Mouse (Mus musculus) lung, postnatal 0 days (tissue): ENCODE data around the gene 4931429L15Rik. TPM values are rescaled to one million over a fixed set of nuclear protein-coding genes. Genes with fewer than 3 reads are reported as not detected.

Experiments used
- ATAC-seq: fragments of 200-750 bp; cut with Nextera tagmentation; 2 replicates; pipeline ENCODE4 v1.8.0; 2017; ENCODE audit warnings: moderate library complexity
- DNase-seq: peaks from one replicate; pipeline ENCODE4 v3.0.0-alpha.2; 2016; ENCODE audit warnings: low spot score
- H3K27ac ChIP-seq: fragments of 300-500 bp; sonication (generic); 2 replicates; pipeline ENCODE4 v1.5.1; 2014; ENCODE audit warnings: antibody characterized with exemption, mild to moderate bottlenecking, low read length, mixed read lengths
- H3K27me3 ChIP-seq: fragments of 300-500 bp; sonication (generic); replicated peaks from 2 replicates; pipeline ENCODE4 v1.6.1; 2014; ENCODE audit warnings: low read length, mixed read lengths; ENCODE audit not compliant: insufficient read depth
- H3K36me3 ChIP-seq: fragments of 300-500 bp; sonication (generic); 2 replicates; pipeline ENCODE4 v1.6.1; 2014; ENCODE audit warnings: low read length, mixed read lengths; ENCODE audit not compliant: insufficient read depth
- H3K4me1 ChIP-seq: fragments of 300-500 bp; sonication (generic); 2 replicates; pipeline ENCODE4 v1.6.1; 2014; ENCODE audit warnings: antibody characterized with exemption, low read depth, low read length, mixed read lengths; ENCODE audit not compliant: insufficient read depth
- H3K4me2 ChIP-seq: fragments of 300-500 bp; sonication (generic); replicated peaks from 2 replicates; pipeline ENCODE4 v1.6.1; 2014; ENCODE audit warnings: low read depth, mild to moderate bottlenecking, low read length, moderate library complexity, mixed read lengths
- H3K4me3 ChIP-seq: fragments of 300-500 bp; sonication (generic); 2 replicates; pipeline ENCODE4 v1.5.1; 2014; ENCODE audit warnings: low read depth, low read length
- H3K9ac ChIP-seq: fragments of 300-500 bp; sonication (generic); replicated peaks from 2 replicates; pipeline ENCODE4 v1.6.1; 2014; ENCODE audit warnings: low read depth, mild to moderate bottlenecking
- H3K9me3 ChIP-seq: fragments of 300-500 bp; sonication (generic); 2 replicates; pipeline ENCODE4 v1.6.1; 2016; ENCODE audit warnings: low read length, mixed read lengths
- CTCF ChIP-seq: IDR thresholded peaks from 2 replicates; pipeline ENCODE4 v1.5.1; 2016; ENCODE audit warnings: antibody characterized with exemption, mild to moderate bottlenecking
- EP300 ChIP-seq: IDR thresholded peaks from 2 replicates; pipeline ENCODE4 v1.6.1; 2016; ENCODE audit warnings: antibody characterized with exemption, mild to moderate bottlenecking, control low read depth
- WGBS: fragments of 180-500 bp; shearing (Covaris S2); extraction: QIAGEN DNeasy Blood & Tissue Kit; methylation state at CpG from one replicate; pipeline ENCODE4 v1.1.7; 2014; 5-methylcytosine and 5-hydroxymethylcytosine counted together
- polyA plus RNA-seq: library from polyadenylated mRNA; unstranded; fragments of >200 nt; fragmentation: Nextera tagmentation; extraction: Ambion mirVana; gene quantifications from 2 replicates; pipeline ENCODE4 v1.2.1, GENCODE M21; 2015

The 4931429L15Rik gene
- polyA plus RNA-seq, 1 experiment from 2014 or later, result not detected

GRCm38 (mm10) chr9:46282631-46283436, 37.0 kb downstream of the 4931429L15Rik start, which contains the start of gene Bud13:
Bud13 (plus strand) TSS chr9:46283008.
- Histone ChIP-seq H3K4me3 (peak within 1 kb of the TSS; percentile 80), H3K9me3 (no peaks in the 10 kb centered on the region), H3K27ac (peak within 1 kb of the TSS; percentile 61), H3K9ac (peak within 1 kb of the TSS; percentile 87), H3K36me3 (peaks cover 26% of the 10 kb centered on the region), H3K27me3 (no peaks in the 10 kb centered on the region), H3K4me1 (peaks cover 5% of the 10 kb centered on the region; the same call in 1 of the 2 replicates), H3K4me2 (peak within 1 kb of the TSS; percentile 76)
- TF ChIP-seq EP300 (no peak; the same call in 1 of the 2 replicates), CTCF (peak; percentile 73)
- ATAC-seq, result peak; percentile 96
- DNase-seq, result peak; percentile 95
- WGBS, result under 1% methylated on average over 53 of the region's 55 CpGs

- Histone ChIP-seq H3K27me3 (no peaks in the 10 kb centered on the region; the same call in 1 of the 2 replicates), H3K9me3 (no peaks in the 10 kb centered on the region), H3K4me1 (peaks cover 5% of the 10 kb centered on the region), H3K4me3 (no peak overlapping the region), H3K9ac (no peak overlapping the region), H3K4me2 (no peak overlapping the region), H3K36me3 (peaks cover 11% of the 10 kb centered on the region; the same call in 1 of the 2 replicates), H3K27ac (no peak overlapping the region)
- DNase-seq (no peak), ATAC-seq (no peak)
- no peak for TF ChIP-seq EP300
- no peak for TF ChIP-seq CTCF
- WGBS, result 76% methylated on average over 9 of the region's 9 CpGs
Observed at GRCm38 (mm10) chr9:46274494-46274893, 45.3 kb downstream of the 4931429L15Rik start.

- peaks cover 3% of the 10 kb centered on the region; the same call in 1 of the 2 replicates for H3K27me3 ChIP-seq
- H3K9ac ChIP-seq, result peak within 1 kb of the TSS; percentile 62
- H3K4me2 ChIP-seq, result peak within 1 kb of the TSS; percentile 76
- DNase-seq (peak; percentile 97), ATAC-seq (peak; percentile 99)
- H3K27ac ChIP-seq, result peak within 1 kb of the TSS; percentile 79
- no peaks in the 10 kb centered on the region for H3K9me3 ChIP-seq
- TF ChIP-seq CTCF (peak; percentile 58), EP300 (peak; percentile 23; the same call in 1 of the 2 replicates)
- peaks cover 6% of the 10 kb centered on the region; the same call in 1 of the 2 replicates for H3K36me3 ChIP-seq
- H3K4me1 ChIP-seq, result peaks cover 5% of the 10 kb centered on the region
- 8% methylated on average over 44 of the region's 45 CpGs for WGBS
- H3K4me3 ChIP-seq, result peak within 1 kb of the TSS; percentile 82
Observed at GRCm38 (mm10) chr9:46272677-46273454, 46.9 kb downstream of the 4931429L15Rik start, which contains the start of gene Zpr1. Zpr1 (plus strand) TSS chr9:46273064.

- no peaks in the 10 kb centered on the region for H3K36me3 ChIP-seq
Observed at GRCm38 (mm10) chr9:46272070-46272469, 47.7 kb downstream of the 4931429L15Rik start.

GRCm38 (mm10) chr9:46270782-46271181, 49.0 kb downstream of the 4931429L15Rik start:
- DNase-seq (no peak), ATAC-seq (no peak)
- no peaks in the 10 kb centered on the region for H3K36me3 ChIP-seq
- H3K27me3 ChIP-seq, result peaks cover 3% of the 10 kb centered on the region; the same call in 1 of the 2 replicates
- WGBS, result 89% methylated on average over 4 of the region's 4 CpGs
- no peak overlapping the region for H3K4me2 ChIP-seq
- H3K4me3 ChIP-seq, result no peak overlapping the region
- no peak overlapping the region for H3K9ac ChIP-seq
- TF ChIP-seq CTCF (no peak), EP300 (no peak)
- H3K9me3 ChIP-seq, result no peaks in the 10 kb centered on the region
- no peak overlapping the region for H3K27ac ChIP-seq
- H3K4me1 ChIP-seq, result peaks cover 5% of the 10 kb centered on the region

More at GRCm38 (mm10) chr9:46272070-46272469, 47.7 kb downstream of the 4931429L15Rik start:
- Histone ChIP-seq H3K4me1 (peaks cover 5% of the 10 kb centered on the region), H3K27me3 (peaks cover 3% of the 10 kb centered on the region; the same call in 1 of the 2 replicates), H3K4me3 (no peak overlapping the region), H3K27ac (no peak overlapping the region), H3K9me3 (no peaks in the 10 kb centered on the region), H3K4me2 (no peak overlapping the region), H3K9ac (no peak overlapping the region)
- 76% methylated on average over 9 of the region's 9 CpGs for WGBS
- DNase-seq, result no peak
- ATAC-seq, result no peak
- TF ChIP-seq CTCF (no peak), EP300 (no peak)

- H3K27ac ChIP-seq, result no peak overlapping the region
- H3K4me1 ChIP-seq, result peaks cover 5% of the 10 kb centered on the region
- peaks cover 3% of the 10 kb centered on the region; the same call in 1 of the 2 replicates for H3K27me3 ChIP-seq
- ATAC-seq, result no peak
- H3K4me3 ChIP-seq, result no peak overlapping the region
- H3K9me3 ChIP-seq, result no peaks in the 10 kb centered on the region
- TF ChIP-seq EP300 (no peak), CTCF (no peak)
- no peak overlapping the region for H3K4me2 ChIP-seq
- DNase-seq, result no peak
- no peaks in the 10 kb centered on the region for H3K36me3 ChIP-seq
- WGBS, result 86% methylated on average over 5 of the region's 5 CpGs
- no peak overlapping the region for H3K9ac ChIP-seq
Observed at GRCm38 (mm10) chr9:46269125-46269524, 50.7 kb downstream of the 4931429L15Rik start.
